Mouse (Mus musculus): ENCODE results near the gene Rad9a.

GRCm38 (mm10) chr19:4156771-4157170 lies 44.7 kb downstream of the Rad9a start:
- TF ChIP-seq EP300 (IDR thresholded peaks at IDR 0.05) = no peak
- no peak for TF ChIP-seq CTCF (IDR thresholded peaks at IDR 0.05)

Measured in lung, postnatal 0 days (tissue).